Mouse (Mus musculus) kidney, embryonic 15.5 days (tissue): Measurements from ENCODE around the gene Abi3. TPM values are rescaled to one million over a fixed set of nuclear protein-coding genes. Genes with fewer than 3 reads are reported as not detected.
A peak's percentile ranks its signal among the peaks of the same experiment; 100 is the strongest.

ENCODE experiments used
- ATAC-seq: fragments of 200-750 bp; cut with Nextera tagmentation; replicated peaks from 2 replicates; pipeline ENCODE4 v1.8.0; 2017; ENCODE audit warnings: moderate TSS enrichment; ENCODE audit not compliant: low FRiP score
- H3K27ac ChIP-seq: fragments of 300-500 bp; sonication (generic); 2 replicates; pipeline ENCODE4 v1.5.1; 2015; ENCODE audit warnings: mild to moderate bottlenecking, inconsistent platforms
- H3K27me3 ChIP-seq: fragments of 300-500 bp; sonication (generic); 2 replicates; pipeline ENCODE4 v1.6.1; 2015; ENCODE audit warnings: inconsistent platforms
- H3K36me3 ChIP-seq: fragments of 300-500 bp; sonication (generic); 2 replicates; pipeline ENCODE4 v1.6.1; 2015; ENCODE audit warnings: inconsistent platforms
- H3K4me1 ChIP-seq: fragments of 300-500 bp; sonication (generic); 2 replicates; pipeline ENCODE4 v1.6.1; 2015; ENCODE audit warnings: inconsistent platforms
- H3K4me2 ChIP-seq: fragments of 300-500 bp; sonication (generic); 2 replicates; pipeline ENCODE4 v1.6.1; 2015; ENCODE audit warnings: moderate library complexity, mild to moderate bottlenecking, inconsistent platforms
- H3K4me3 ChIP-seq: fragments of 300-500 bp; sonication (generic); replicated peaks from 2 replicates; pipeline ENCODE4 v1.5.1; 2015; ENCODE audit warnings: mild to moderate bottlenecking, inconsistent platforms
- H3K9ac ChIP-seq: fragments of 300-500 bp; sonication (generic); 2 replicates; pipeline ENCODE4 v1.6.1; 2015; ENCODE audit warnings: mild to moderate bottlenecking, inconsistent platforms
- H3K9me3 ChIP-seq: fragments of 300-500 bp; sonication (generic); replicated peaks from 2 replicates; pipeline ENCODE4 v1.6.1; 2016; ENCODE audit warnings: inconsistent platforms
- WGBS: fragments of 180-500 bp; shearing (Covaris S2); methylation state at CpG from one replicate; pipeline ENCODE4 v1.1.7; 2015; ENCODE audit warnings: mixed read lengths; 5-methylcytosine and 5-hydroxymethylcytosine counted together
- polyA plus RNA-seq: library from polyadenylated mRNA; unstranded; fragments of >200 nt; fragmentation: Nextera tagmentation; extraction: Ambion mirVana; gene quantifications from 2 replicates; pipeline ENCODE4 v1.2.1, GENCODE M21; 2015

The Abi3 gene
- polyA plus RNA-seq, 1 experiment from 2014 or later = 10.1 TPM

GRCm38 (mm10) chr11:95830411-95831275 is 11.6 kb downstream of the Abi3 start:
- peaks cover 95% of the 10 kb centered on the region for H3K27me3 ChIP-seq
- H3K4me2 ChIP-seq = peak overlapping the region; percentile 54
- 0 out of 2 replicates have a peak overlapping the region, but pooled peaks have one; percentile 21 for H3K9ac ChIP-seq
- H3K36me3 ChIP-seq = no peaks in the 10 kb centered on the region
- H3K9me3 ChIP-seq = no peaks in the 10 kb centered on the region
- H3K4me1 ChIP-seq = peaks cover 44% of the 10 kb centered on the region
- H3K27ac ChIP-seq = no peak overlapping the region
- H3K4me3 ChIP-seq = peak overlapping the region; percentile 33
- no peak for ATAC-seq
- WGBS = 2% methylated on average over 80 of the region's 80 CpGs

- Histone ChIP-seq H3K27ac (no peak overlapping the region), H3K4me1 (peaks cover 41% of the 10 kb centered on the region), H3K4me2 (peak overlapping the region; percentile 54), H3K4me3 (no peak overlapping the region), H3K36me3 (no peaks in the 10 kb centered on the region), H3K27me3 (peaks cover 95% of the 10 kb centered on the region), H3K9me3 (no peaks in the 10 kb centered on the region), H3K9ac (no peak overlapping the region)
- WGBS = 38% methylated on average over 4 of the region's 4 CpGs
- ATAC-seq = no peak
Observed at GRCm38 (mm10) chr11:95829526-95830050, 12.7 kb downstream of the Abi3 start.

GRCm38 (mm10) chr11:95828181-95828964 is 13.9 kb downstream of the Abi3 start:
- no peaks in the 10 kb centered on the region for H3K36me3 ChIP-seq
- no peak overlapping the region for H3K27ac ChIP-seq
- H3K4me2 ChIP-seq = no peak overlapping the region
- peaks cover 36% of the 10 kb centered on the region for H3K4me1 ChIP-seq
- WGBS = 72% methylated on average over 11 of the region's 11 CpGs
- H3K27me3 ChIP-seq = peaks cover 84% of the 10 kb centered on the region
- no peak overlapping the region for H3K9ac ChIP-seq
- H3K4me3 ChIP-seq = no peak overlapping the region
- no peaks in the 10 kb centered on the region for H3K9me3 ChIP-seq
- ATAC-seq = no peak

GRCm38 (mm10) chr11:95827464-95828085 is 14.7 kb downstream of the Abi3 start:
- H3K27me3 ChIP-seq = peaks cover 82% of the 10 kb centered on the region
- H3K27ac ChIP-seq = no peak overlapping the region
- peaks cover 31% of the 10 kb centered on the region for H3K4me1 ChIP-seq
- 17% methylated on average over 3 of the region's 3 CpGs for WGBS
- H3K9me3 ChIP-seq = no peaks in the 10 kb centered on the region
- ATAC-seq = no peak
- no peak overlapping the region for H3K9ac ChIP-seq
- H3K4me3 ChIP-seq = no peak overlapping the region
- no peaks in the 10 kb centered on the region for H3K36me3 ChIP-seq
- H3K4me2 ChIP-seq = no peak overlapping the region

GRCm38 (mm10) chr11:95827168-95827447 is 15.2 kb downstream of the Abi3 start:
- Histone ChIP-seq H3K36me3 (no peaks in the 10 kb centered on the region), H3K9ac (no peak overlapping the region), H3K9me3 (no peaks in the 10 kb centered on the region), H3K27me3 (peaks cover 82% of the 10 kb centered on the region), H3K4me3 (no peak overlapping the region), H3K4me1 (peaks cover 31% of the 10 kb centered on the region), H3K4me2 (no peak overlapping the region), H3K27ac (no peak overlapping the region)
- no peak for ATAC-seq
- WGBS = 19% methylated on average over 3 of the region's 3 CpGs

- Histone ChIP-seq H3K4me2 (no peak overlapping the region), H3K27me3 (peaks cover 77% of the 10 kb centered on the region), H3K4me3 (no peak overlapping the region), H3K4me1 (peaks cover 30% of the 10 kb centered on the region), H3K9me3 (no peaks in the 10 kb centered on the region), H3K36me3 (no peaks in the 10 kb centered on the region), H3K27ac (no peak overlapping the region), H3K9ac (no peak overlapping the region)
- no peak for ATAC-seq
- 59% methylated on average over 6 of the region's 6 CpGs for WGBS
Observed at GRCm38 (mm10) chr11:95826317-95827167, 15.7 kb downstream of the Abi3 start.

GRCm38 (mm10) chr11:95825625-95826024 is 16.7 kb downstream of the Abi3 start:
- peaks cover 21% of the 10 kb centered on the region for H3K4me1 ChIP-seq
- H3K4me3 ChIP-seq = 0 out of 2 replicates have a peak overlapping the region, but pooled peaks have one; percentile 67
- H3K9me3 ChIP-seq = no peaks in the 10 kb centered on the region
- no peak overlapping the region for H3K27ac ChIP-seq
- no peak for ATAC-seq
- peaks cover 68% of the 10 kb centered on the region for H3K27me3 ChIP-seq
- 37% methylated on average over 3 of the region's 3 CpGs for WGBS
- no peak overlapping the region for H3K4me2 ChIP-seq
- H3K36me3 ChIP-seq = no peaks in the 10 kb centered on the region
- no peak overlapping the region for H3K9ac ChIP-seq

GRCm38 (mm10) chr11:95824877-95825243 is 17.4 kb downstream of the Abi3 start:
- Histone ChIP-seq H3K4me3 (peak overlapping the region; percentile 67), H3K9ac (peak overlapping the region; percentile 61), H3K27me3 (peaks cover 60% of the 10 kb centered on the region), H3K27ac (no peak overlapping the region), H3K36me3 (no peaks in the 10 kb centered on the region), H3K4me1 (peaks cover 15% of the 10 kb centered on the region), H3K9me3 (no peaks in the 10 kb centered on the region), H3K4me2 (peak overlapping the region; percentile 95)
- WGBS = 2% methylated on average over 11 of the region's 11 CpGs
- ATAC-seq = peak; percentile 13; the same call in 1 of the 2 replicates

- H3K4me2 ChIP-seq = peak within 1 kb of the TSS; percentile 95
- H3K4me1 ChIP-seq = peaks cover 15% of the 10 kb centered on the region
- no peaks in the 10 kb centered on the region for H3K36me3 ChIP-seq
- under 1% methylated on average over 76 of the region's 78 CpGs for WGBS
- peaks cover 54% of the 10 kb centered on the region for H3K27me3 ChIP-seq
- no peaks in the 10 kb centered on the region for H3K9me3 ChIP-seq
- H3K9ac ChIP-seq = peak within 1 kb of the TSS; percentile 61
- ATAC-seq = peak; percentile 98
- peak within 1 kb of the TSS; percentile 67 for H3K4me3 ChIP-seq
- H3K27ac ChIP-seq = 0 out of 2 replicates have a peak within 1 kb of the TSS, but pooled peaks have one; percentile 2
Observed at GRCm38 (mm10) chr11:95824071-95824876, 18.0 kb downstream of the Abi3 start, which contains the start of gene Phospho1. TSS of gene Phospho1 (plus strand) at chr11:95824499.

GRCm38 (mm10) chr11:95822437-95822836 is 19.8 kb downstream of the Abi3 start:
- Histone ChIP-seq H3K4me3 (no peak overlapping the region), H3K9me3 (no peaks in the 10 kb centered on the region), H3K9ac (no peak overlapping the region), H3K4me1 (peaks cover 15% of the 10 kb centered on the region), H3K27me3 (peaks cover 37% of the 10 kb centered on the region), H3K36me3 (no peaks in the 10 kb centered on the region), H3K27ac (no peak overlapping the region), H3K4me2 (no peak overlapping the region)
- WGBS = 93% methylated on average over 4 of the region's 4 CpGs
- no peak for ATAC-seq
